Mouse (Mus musculus) A20 (cell line): Measurements from ENCODE around the gene Dst.

ENCODE experiments used
- DNase-seq: peaks from one replicate; pipeline ENCODE4 v3.0.0-alpha.2; 2011; ENCODE audit warnings: low read depth, low spot score

Dst gene

DNA sequence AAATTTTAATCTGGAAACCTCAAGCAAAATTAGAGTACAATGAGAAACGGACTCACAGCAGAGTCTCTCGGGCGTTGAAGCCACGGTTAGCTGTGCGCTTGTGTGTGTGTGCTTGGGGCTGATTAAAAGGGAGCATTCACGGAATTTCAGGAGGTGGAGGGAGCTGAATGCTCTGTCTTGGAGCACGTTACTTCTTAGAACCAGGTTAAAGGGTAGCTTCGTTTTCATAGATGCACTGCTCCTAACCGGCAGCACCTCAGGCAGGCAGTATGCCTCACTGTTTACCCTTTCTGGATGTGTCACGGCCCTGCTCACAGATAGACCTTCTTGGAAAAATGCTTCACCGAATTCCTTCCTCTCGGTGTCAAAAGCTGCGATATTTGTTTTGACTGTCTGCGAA lies 329.2 kb downstream of the Dst start:
- no peak for DNase-seq

GRCm38 (mm10) chr1:34237689-34238091 lies 329.7 kb downstream of the Dst start:
- DNase-seq: no peak

DNA sequence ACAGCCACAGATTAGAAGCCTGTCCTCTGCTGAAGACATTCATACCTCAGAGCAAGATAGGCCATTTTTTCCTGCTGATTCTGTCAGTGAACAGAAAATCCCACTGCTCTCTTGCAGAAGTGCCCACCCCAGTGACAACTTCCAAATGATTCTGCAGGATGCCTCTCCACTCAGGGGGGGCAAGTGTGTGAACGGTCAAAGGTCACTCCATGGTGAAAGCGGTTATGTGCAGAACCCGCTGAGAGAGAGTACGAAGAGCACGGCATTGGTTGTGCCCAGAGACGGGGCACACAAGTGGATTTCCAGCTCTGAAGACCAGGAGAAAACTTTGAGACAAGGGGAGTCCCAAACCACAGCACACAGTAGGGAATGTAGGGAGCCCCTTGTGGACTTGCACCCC lies 330.2 kb downstream of the Dst start:
- DNase-seq: no peak

DNA sequence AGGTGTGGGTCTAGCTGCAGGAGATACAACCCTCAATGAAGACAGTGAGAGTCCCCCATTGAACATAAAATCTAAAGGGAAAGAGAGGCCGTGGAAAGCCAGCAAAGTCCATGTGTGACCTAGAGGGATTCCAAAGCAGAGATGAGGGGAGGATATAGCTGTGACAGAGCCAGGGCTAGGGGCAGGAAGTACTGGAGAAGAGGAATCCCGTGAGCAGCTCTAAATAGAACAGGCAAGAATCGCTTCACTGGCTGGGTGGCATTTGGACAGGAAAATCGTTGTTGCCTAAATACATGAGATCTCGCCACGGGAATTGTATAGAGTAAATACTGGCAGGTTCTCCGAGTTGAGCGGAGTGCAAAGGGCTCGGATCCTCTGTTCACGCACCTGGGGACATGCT lies 336.7 kb downstream of the Dst start:
- DNase-seq: no peak

DNA sequence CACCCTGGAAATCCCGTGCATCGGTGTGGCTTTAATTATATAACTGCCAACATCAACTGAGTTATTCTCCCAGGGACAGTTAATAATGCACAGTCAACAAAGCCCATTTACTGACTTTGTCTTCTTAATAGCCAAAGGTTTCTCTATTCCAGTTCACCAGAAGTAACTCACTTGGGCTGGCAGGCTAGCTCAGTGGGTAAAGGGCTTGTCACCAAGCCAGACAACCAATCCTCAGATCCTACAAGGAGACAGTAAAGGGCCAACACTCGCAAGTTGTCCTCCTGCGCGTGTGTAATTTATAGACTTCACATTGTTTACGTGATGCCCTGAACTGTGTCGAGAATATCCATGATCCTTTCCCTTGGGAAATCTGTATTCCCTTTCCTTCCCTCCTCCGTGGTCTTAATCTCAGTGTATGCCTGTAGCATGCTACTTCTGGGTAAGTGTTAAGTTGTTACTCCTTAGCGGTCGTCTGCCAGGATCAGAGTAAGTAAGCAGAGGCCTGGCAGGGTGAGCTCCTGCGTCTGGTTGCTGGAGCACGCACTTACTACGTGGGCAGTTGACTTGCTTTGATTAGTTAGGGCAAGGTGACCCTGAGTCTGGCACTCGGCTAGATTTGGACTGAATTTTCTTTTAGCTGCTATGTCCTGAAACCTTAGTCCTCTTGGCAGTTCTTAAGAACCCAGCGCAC lies 338.1 kb downstream of the Dst start:
- no peak for DNase-seq

DNA sequence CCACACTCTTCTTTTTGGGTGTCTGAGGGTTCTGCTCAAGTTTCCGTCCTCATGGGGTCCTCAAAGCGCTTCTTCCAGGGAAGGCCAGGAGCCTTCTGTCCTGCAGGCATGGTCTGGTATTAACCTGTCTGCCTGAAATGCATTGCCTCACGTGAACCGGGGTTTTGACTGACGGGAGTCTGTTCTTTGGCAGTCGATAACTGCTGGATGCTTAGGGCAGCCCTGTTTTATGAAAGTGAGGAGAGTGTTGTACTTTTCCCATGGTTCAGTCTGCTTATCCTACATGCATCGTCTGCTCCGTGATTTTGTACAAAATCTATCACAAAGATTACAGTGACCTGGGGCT lies 338.6 kb downstream of the Dst start:
- DNase-seq: no peak

DNA sequence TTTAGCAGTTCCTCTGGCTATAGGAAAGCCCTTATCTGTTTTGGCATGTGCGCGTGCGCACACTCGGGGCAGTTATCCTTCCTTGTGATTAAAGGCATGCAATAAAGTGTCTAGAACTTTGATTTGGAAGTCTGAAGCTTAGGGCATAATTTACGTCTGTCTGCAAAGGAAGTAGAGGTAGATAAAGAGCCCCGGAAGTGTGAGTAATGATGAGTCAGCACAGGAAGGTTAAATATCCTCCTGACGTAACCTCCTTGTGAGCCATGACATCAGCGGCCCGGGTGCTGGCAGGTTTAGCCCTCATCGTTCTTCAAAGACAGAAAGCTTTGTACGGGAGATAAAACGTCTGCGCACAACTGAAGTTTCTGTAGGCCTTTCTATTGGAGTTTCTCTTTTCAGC lies 343.1 kb downstream of the Dst start:
- no peak for DNase-seq

DNA sequence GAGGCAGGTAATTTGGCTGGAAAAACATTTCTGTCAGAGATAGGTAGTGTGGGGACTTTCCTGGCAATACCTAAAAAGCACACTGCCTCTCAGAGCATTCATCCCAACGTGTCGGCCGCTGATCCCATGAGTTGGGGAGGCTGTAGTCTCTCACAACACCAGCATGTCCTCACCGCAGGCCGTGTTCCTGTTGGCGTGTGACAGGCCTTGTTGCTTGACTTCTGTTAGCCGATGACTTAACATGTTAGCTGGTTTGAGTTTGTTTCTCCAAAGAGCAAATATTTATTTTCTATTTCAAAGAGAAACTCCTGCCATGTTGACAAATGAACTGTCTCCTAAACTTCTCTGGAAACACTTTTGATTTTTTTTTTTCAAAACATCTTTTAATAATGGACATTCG lies 344.2 kb downstream of the Dst start:
- no peak for DNase-seq

GRCm38 (mm10) chr1:34253876-34254275 lies 345.9 kb downstream of the Dst start:
- no peak for DNase-seq

- DNase-seq: no peak
These were observed 351.9 kb downstream of the Dst start for GRCm38 (mm10) chr1:34259898-34260297.

- no peak for DNase-seq
These were observed 353.0 kb downstream of the Dst start for GRCm38 (mm10) chr1:34261011-34261410.

DNA sequence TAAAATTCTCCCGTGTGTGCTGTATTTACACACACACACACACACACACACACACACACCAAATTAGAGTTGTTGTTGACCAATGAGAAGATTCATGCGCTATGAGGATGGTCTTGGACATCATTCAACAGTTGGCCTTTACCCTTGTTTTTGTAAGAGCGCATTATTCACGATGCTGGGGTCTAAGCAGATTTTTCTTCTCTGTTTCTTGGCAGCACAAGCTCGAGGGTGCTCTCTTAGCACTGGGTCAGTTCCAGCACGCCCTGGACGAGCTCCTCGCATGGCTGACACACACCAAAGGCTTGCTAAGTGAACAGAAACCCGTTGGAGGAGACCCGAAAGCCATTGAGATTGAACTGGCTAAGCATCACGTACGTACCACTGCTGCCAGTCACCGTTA lies 360.5 kb downstream of the Dst start:
- no peak for DNase-seq

GRCm38 (mm10) chr1:34269578-34269977 lies 361.6 kb downstream of the Dst start:
- no peak for DNase-seq

DNA sequence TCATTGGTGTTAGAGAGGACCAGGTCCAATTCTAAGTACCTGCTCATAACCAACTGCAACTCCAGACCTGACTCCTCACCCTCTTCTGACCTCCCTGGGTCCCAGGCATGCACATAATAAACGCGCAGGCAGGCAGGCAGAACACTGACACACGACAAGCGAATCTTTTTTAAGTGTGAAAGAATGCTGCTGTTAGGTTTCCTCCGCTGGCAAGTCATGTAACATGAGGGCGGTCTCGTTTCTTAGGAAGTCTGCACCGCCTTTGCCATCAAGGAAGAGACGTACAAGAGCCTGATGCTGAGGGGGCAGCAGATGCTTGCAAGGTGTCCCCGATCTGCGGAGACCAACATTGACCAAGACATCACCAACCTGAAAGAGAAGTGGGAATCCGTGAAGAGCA lies 365.9 kb downstream of the Dst start:
- DNase-seq: no peak

DNA sequence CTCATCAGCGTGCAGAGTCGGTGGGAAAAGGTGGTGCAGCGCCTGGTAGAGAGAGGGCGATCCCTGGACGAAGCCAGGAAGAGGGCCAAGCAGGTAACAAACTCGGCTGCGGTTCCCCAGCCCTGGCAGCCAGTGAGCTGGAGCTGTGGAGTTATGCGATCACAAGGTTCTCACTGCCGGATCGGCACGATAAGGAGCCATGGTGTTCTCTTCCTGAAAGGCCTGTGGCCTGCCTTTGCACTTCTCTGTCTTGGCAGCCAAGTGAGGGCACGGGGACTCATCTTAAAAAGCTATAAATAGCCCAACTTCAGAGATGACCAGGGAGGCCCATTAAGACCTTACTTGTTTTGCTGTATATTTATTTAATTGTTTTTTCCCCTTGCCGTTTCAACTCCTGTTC lies 367.8 kb downstream of the Dst start:
- no peak for DNase-seq

GRCm38 (mm10) chr1:34276756-34277155 lies 368.7 kb downstream of the Dst start:
- no peak for DNase-seq

- DNase-seq: no peak
These were observed 369.2 kb downstream of the Dst start for GRCm38 (mm10) chr1:34277259-34277658.

- DNase-seq: no peak
These were observed 375.5 kb downstream of the Dst start for GRCm38 (mm10) chr1:34283502-34283901.

GRCm38 (mm10) chr1:34284979-34285378 lies 377.0 kb downstream of the Dst start:
- DNase-seq: no peak

- no peak for DNase-seq
These were observed 379.7 kb downstream of the Dst start for GRCm38 (mm10) chr1:34287731-34288130.

GRCm38 (mm10) chr1:34288181-34288580 lies 380.2 kb downstream of the Dst start:
- DNase-seq: no peak

DNA sequence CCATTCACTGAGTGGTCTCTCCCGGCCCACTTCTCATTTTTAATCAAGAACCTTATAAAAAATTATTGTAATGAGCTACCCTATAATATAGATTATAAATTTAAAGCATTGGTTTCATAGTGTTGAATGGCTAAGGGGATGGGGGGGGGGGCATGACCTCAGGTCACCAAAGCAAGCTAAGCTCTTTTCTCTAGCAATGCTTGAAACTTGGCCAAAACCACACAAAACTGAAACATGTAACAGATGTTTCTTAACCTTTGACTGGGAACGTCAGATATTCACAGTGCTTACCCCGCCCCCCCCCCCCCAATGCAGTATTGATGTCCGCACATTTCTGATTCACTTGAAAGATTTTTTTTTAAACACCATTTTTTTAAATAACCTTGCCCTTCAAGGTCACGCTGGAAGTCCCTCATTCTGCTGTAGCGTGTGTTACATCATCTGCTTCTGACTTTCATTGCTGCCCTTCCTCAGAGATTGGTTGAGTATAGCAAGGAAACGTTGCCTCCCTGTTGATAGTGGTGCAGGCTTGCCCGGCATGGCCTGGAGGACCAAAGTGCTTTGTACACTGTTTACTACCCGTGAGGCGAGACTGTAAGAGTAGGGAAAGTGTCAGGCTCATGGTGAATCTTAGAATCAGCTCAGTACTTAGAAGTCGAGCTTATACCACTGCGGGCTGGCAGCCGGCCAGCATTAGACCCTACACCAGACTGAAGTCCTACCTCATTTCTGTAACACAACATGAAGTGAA lies 380.9 kb downstream of the Dst start:
- no peak for DNase-seq

- DNase-seq: no peak
These were observed 381.4 kb downstream of the Dst start for GRCm38 (mm10) chr1:34289472-34289748.

DNA sequence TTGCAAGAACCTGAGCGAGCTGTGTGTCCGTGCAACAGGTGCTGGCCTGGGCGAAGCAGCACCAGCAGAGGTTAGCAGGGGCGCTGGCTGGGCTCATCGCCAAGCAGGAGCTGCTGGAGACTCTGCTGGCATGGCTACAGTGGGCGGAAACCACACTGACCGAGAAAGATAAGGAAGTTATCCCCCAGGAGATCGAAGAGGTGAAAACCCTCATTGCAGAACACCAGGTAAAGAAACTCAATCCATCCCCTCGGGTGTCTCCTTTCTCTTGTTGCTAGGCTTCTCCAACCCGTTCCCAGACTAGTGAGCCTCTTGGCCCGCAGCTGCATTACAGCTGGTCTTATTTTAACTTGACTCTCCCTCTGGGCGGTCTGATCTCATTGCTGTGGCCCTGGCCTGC lies 382.3 kb downstream of the Dst start:
- no peak for DNase-seq
